Mouse (Mus musculus) heart, embryonic 14.5 days (tissue): ENCODE data around the gene Pbx1. TPM values are rescaled to one million over a fixed set of nuclear protein-coding genes. Genes with fewer than 3 reads are reported as not detected.

Experiments
- ATAC-seq: fragments of 200-750 bp; cut with Nextera tagmentation; 2 replicates; pipeline ENCODE4 v1.8.0; 2017; ENCODE audit warnings: low read depth, moderate TSS enrichment; ENCODE audit not compliant: insufficient number of reproducible peaks, insufficient read depth, low FRiP score
- H3K27ac ChIP-seq, 2 experiments: fragments of 200-500 bp in 1 of 2; fragments of 300-500 bp in 1 of 2; sonication (generic) in 1 of 2; replicated peaks in 1 of 2; 2 replicates each; pipeline ENCODE4 v1.5.1; 2012 to 2014; ENCODE audit warnings: low read depth in 2 of 2, low read length in 2 of 2, control low read depth in 1 of 2, mild to moderate bottlenecking in 1 of 2, mixed read lengths in 1 of 2; ENCODE audit not compliant: control insufficient read depth in 1 of 2, insufficient read depth in 1 of 2
- H3K27me3 ChIP-seq: fragments of 300-500 bp; sonication (generic); 2 replicates; pipeline ENCODE4 v1.6.1; 2014; ENCODE audit warnings: mild to moderate bottlenecking, low read length, control low read depth; ENCODE audit not compliant: control insufficient read depth, insufficient read depth
- H3K36me3 ChIP-seq: fragments of 300-500 bp; sonication (generic); 2 replicates; pipeline ENCODE4 v1.6.1; 2014; ENCODE audit warnings: mild to moderate bottlenecking, control low read depth, low read length, mixed read lengths; ENCODE audit not compliant: control insufficient read depth, insufficient read depth
- H3K4me1 ChIP-seq, 2 experiments: fragments of 200-500 bp in 1 of 2; fragments of 300-500 bp in 1 of 2; sonication (generic) in 1 of 2; 2 replicates each; pipeline ENCODE4 v1.6.1; 2012 to 2014; ENCODE audit warnings: low read length in 2 of 2, control low read depth in 1 of 2, mixed read lengths in 1 of 2; ENCODE audit not compliant: control insufficient read depth in 2 of 2, insufficient read depth in 2 of 2
- H3K4me2 ChIP-seq: fragments of 300-500 bp; sonication (generic); 2 replicates; pipeline ENCODE4 v1.6.1; 2014; ENCODE audit warnings: mild to moderate bottlenecking, low read length
- H3K4me3 ChIP-seq, 2 experiments: fragments of 200-500 bp in 1 of 2; fragments of 300-500 bp in 1 of 2; sonication (generic) in 1 of 2; 2 replicates each; pipeline ENCODE4 v1.5.1; 2012 to 2014; ENCODE audit warnings: low read length in 2 of 2, mild to moderate bottlenecking in 2 of 2, control low read depth in 1 of 2, low read depth in 1 of 2, moderate library complexity in 1 of 2; ENCODE audit not compliant: control insufficient read depth in 1 of 2, insufficient read depth in 1 of 2
- H3K9ac ChIP-seq: fragments of 300-500 bp; sonication (generic); 2 replicates; pipeline ENCODE4 v1.6.1; 2014; ENCODE audit warnings: mild to moderate bottlenecking, low read length
- H3K9me3 ChIP-seq: fragments of 300-500 bp; sonication (generic); 2 replicates; pipeline ENCODE4 v1.6.1; 2016; ENCODE audit warnings: low read length, control low read depth; ENCODE audit not compliant: control insufficient read depth
- WGBS: fragments of 180-500 bp; shearing (Covaris S2); extraction: QIAGEN DNeasy Blood & Tissue Kit; methylation state at CpG from one replicate; pipeline ENCODE4 v1.1.7; 2014; 5-methylcytosine and 5-hydroxymethylcytosine counted together
- polyA plus RNA-seq: library from polyadenylated mRNA; unstranded; fragments of >200 nt; fragmentation: Nextera tagmentation; extraction: Ambion mirVana; gene quantifications from 2 replicates; pipeline ENCODE4 v1.2.1, GENCODE M21; 2014

Gene Pbx1
- polyA plus RNA-seq, 1 experiment from 2014 or later, result 30.7 TPM

DNA sequence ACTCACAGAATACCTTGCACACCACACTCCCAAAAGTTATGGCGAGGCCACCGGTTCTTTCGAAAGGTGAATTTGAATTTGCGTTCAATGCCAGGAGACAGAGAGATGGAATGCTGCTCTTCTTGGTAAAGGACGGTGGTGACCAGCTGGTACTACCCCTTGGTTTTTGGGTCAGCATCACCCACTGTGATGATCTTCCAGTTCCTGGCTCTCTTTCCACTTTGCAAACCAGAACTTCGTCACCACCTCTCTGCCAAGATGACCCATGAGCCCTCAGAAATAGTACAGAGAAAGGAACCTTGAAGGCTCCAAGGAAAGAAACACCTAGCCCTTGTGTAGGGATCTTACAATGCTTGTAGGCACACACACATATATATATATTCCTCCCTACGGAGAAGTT is 209.3 kb downstream of the Pbx1 start:
- no peak for ATAC-seq
- Histone ChIP-seq H3K9me3 (no peaks in the 10 kb centered on the region), H3K4me1 (peaks cover 10 to 27% of the 10 kb centered on the region in 2 experiments), H3K27me3 (no peaks in the 10 kb centered on the region), H3K4me3 (no peak overlapping the region), H3K4me2 (no peak overlapping the region), H3K27ac (no peak overlapping the region), H3K36me3 (no peaks in the 10 kb centered on the region), H3K9ac (no peak overlapping the region)
- 96% methylated on average over 7 of the region's 7 CpGs for WGBS

DNA sequence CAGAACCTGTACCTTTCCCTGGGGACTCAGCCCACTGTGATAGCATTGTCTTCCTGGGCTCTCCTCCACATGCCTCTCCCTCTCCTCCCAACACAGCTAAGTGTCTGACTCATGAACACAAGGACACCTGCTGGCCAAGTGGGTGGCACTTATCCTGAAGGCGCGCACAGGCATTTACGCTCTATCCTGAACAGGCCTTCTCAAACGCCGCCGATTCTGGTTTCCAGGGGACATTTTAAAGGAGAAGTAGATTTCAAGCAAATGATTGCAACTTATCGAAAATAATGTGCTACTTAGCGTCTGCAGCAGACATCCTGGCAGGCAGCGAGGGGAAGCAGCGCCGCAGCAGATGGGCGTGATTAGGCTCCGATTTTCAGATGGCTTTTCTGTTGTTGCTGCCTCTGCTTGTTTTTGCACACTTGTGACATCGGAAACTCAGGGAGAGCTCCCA is 211.0 kb downstream of the Pbx1 start:
- Histone ChIP-seq H3K27ac (no peak overlapping the region; a peak in 1 of 4 replicates), H3K9ac (peak overlapping the region; percentile 40), H3K9me3 (no peaks in the 10 kb centered on the region), H3K36me3 (no peaks in the 10 kb centered on the region), H3K27me3 (no peaks in the 10 kb centered on the region), H3K4me1 (peaks cover 15 to 30% of the 10 kb centered on the region in 2 experiments), H3K4me3 (no peak overlapping the region), H3K4me2 (peak overlapping the region; percentile 43)
- 54% methylated on average over 14 of the region's 14 CpGs for WGBS
- ATAC-seq, result no peak

DNA sequence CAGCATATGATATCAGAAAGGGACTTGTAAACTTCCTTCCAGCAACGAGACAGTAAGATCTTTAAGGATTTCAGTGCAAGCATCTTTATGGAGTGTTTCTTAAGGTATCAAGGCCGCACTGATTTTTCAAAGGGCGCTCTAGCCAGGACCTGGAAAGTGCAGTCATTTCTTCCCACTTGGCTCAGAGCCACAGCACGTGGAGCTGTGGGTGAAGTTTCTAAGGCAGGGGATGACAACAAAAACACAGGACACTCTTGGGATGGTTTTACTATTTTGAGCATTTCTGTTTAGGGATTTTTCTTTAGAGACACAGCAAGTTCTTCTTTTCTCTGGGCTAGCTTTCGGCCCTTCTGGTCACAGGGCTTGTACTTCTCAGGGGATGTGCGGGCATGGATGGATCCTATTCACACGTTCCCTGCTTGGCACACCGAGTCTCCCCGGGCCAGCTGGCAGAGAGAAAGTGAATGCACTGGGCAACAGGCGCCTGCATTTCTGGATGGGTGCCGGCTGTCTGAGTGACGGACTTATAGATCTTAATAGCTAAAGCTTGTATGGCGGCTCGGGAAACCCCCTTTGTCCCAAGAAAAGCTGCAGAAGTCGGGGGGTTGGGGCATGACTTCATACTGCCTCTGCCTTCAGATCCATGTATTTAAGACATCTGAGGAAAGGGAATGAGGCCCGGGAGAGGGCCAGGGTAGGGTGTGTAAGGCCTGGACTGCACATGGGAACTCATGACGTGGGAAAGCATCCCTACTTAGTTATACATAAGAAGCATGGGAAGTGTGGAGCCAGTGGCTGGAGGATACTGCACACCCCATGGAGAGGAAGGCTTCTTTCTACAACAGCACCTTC is 215.9 kb downstream of the Pbx1 start:
- ATAC-seq, result no peak
- no peak overlapping the region for H3K9ac ChIP-seq
- no peak overlapping the region for H3K27ac ChIP-seq
- no peaks in the 10 kb centered on the region for H3K27me3 ChIP-seq
- WGBS, result 70% methylated on average over 17 of the region's 17 CpGs
- H3K36me3 ChIP-seq, result no peaks in the 10 kb centered on the region
- no peak overlapping the region for H3K4me2 ChIP-seq
- H3K4me3 ChIP-seq, result no peak overlapping the region
- no peaks in the 10 kb centered on the region for H3K9me3 ChIP-seq
- peaks cover 24 to 47% of the 10 kb centered on the region in 2 experiments for H3K4me1 ChIP-seq

DNA sequence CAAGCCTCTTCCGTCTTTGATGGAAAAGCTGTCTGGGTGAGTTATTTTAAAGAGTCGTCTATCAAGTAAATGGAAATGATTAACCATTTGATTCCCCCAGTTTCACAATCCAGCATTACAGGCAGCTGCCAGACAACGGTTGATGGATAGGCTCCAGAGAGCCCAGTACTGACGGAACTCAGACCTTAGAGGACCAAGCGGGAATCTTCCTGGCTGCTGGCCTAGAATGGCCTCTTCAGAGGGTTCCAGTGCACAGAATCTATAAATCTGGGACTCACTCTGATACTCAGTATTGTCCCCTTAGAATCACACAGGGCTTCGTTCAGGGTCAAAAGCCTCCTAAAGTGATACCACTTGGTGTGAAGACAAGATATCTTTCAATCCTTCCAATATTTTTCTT is 216.6 kb downstream of the Pbx1 start:
- no peak overlapping the region for H3K4me2 ChIP-seq
- peaks cover 19 to 41% of the 10 kb centered on the region in 2 experiments for H3K4me1 ChIP-seq
- WGBS, result 45% methylated on average over 6 of the region's 6 CpGs
- no peak for ATAC-seq
- H3K4me3 ChIP-seq, result no peak overlapping the region
- H3K27me3 ChIP-seq, result no peaks in the 10 kb centered on the region
- no peaks in the 10 kb centered on the region for H3K36me3 ChIP-seq
- no peaks in the 10 kb centered on the region for H3K9me3 ChIP-seq
- H3K27ac ChIP-seq, result no peak overlapping the region
- no peak overlapping the region for H3K9ac ChIP-seq

DNA sequence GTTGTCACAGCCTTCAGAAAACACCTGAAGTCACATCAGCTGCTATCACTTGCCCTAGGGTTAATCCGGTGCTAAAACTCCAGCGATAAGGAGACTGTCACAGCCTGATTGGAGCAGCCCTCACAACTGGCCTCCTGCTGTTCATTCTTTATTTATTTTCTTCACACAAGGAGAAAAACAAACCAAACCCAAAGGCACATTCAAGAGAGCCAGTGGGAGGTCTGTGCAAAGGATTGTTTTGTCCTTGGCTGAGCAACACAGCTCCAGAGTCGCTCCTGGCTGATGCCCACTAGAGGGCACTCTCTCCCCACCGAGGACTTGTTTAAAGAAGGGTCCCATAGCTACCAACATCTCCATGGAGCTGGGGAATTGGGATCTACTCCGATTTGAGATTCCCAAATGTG is 218.0 kb downstream of the Pbx1 start:
- 7% methylated on average over 5 of the region's 5 CpGs for WGBS
- H3K4me1 ChIP-seq, result peaks cover 19 to 32% of the 10 kb centered on the region in 2 experiments
- H3K9ac ChIP-seq, result no peak overlapping the region
- H3K4me3 ChIP-seq, result no peak overlapping the region
- no peak overlapping the region for H3K27ac ChIP-seq
- H3K4me2 ChIP-seq, result no peak overlapping the region
- ATAC-seq, result peak; percentile 68; the same call in 1 of the 2 replicates
- peaks cover 5% of the 10 kb centered on the region for H3K36me3 ChIP-seq
- no peaks in the 10 kb centered on the region for H3K27me3 ChIP-seq
- no peaks in the 10 kb centered on the region for H3K9me3 ChIP-seq

DNA sequence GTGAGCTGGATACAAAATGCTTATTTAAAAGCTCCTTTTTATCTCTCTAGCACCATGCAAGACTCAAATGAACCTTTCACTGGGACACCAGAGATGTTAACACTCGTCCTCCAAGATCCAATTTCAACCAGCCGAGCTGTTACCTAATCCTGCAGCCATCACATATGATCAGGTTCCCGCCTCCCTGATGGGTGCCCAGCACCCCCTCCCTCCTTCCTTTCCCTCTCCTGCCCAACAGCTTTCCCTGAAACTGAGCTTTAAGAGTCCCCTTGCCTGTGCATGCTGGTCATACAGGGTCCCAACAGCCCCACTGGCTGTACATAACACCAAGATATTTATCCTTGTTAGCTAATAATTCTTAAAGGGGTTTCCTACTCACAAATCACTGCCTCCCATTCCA is 218.5 kb downstream of the Pbx1 start:
- Histone ChIP-seq H3K9ac (no peak overlapping the region), H3K4me3 (no peak overlapping the region), H3K4me1 (peaks cover 19 to 32% of the 10 kb centered on the region in 2 experiments), H3K4me2 (no peak overlapping the region), H3K9me3 (no peaks in the 10 kb centered on the region), H3K36me3 (peaks cover 10% of the 10 kb centered on the region), H3K27ac (no peak overlapping the region), H3K27me3 (no peaks in the 10 kb centered on the region)
- 41% methylated on average over 3 of the region's 3 CpGs for WGBS
- ATAC-seq, result no peak

DNA sequence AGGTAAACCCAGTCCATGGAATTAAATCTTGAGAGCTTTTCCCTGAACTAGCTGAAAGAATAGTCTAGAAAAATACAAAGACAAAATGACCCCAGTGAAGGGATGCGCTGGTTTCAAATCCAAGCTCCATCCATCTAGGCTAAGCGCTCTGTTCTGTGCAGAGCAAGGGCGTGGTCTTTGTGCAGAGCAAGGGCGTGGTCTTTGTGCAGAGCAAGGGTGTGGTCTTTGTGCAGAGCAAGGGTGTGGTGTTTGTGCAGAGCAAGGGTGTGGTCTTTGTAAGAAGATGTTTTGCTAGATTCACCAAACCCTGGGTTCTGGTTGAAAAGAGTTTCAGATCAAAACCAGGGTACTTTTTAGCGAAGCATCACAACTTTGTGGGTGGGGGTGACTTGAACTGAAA is 221.7 kb downstream of the Pbx1 start:
- H3K27ac ChIP-seq, result no peak overlapping the region
- 91% methylated on average over 5 of the region's 5 CpGs for WGBS
- no peak for ATAC-seq

More for the DNA sequence above, 221.7 kb downstream of the Pbx1 start:
- Histone ChIP-seq H3K9me3 (no peaks in the 10 kb centered on the region), H3K4me2 (no peak overlapping the region), H3K4me1 (peaks cover 9 to 18% of the 10 kb centered on the region in 2 experiments), H3K9ac (no peak overlapping the region), H3K36me3 (peaks cover 20% of the 10 kb centered on the region), H3K4me3 (no peak overlapping the region), H3K27me3 (no peaks in the 10 kb centered on the region)
